Mouse (Mus musculus): ENCODE results near the gene Sept4. TPM values are rescaled to one million over a fixed set of nuclear protein-coding genes. Genes with fewer than 3 reads are reported as not detected.

Sept4 gene
- polyA plus RNA-seq, 1 experiment from 2014 or later = 25.0 TPM

GRCm38 (mm10) chr11:87592713-87593598, 24.3 kb downstream of the Sept4 start:
- peak overlapping the region; percentile 78 for H3K9ac ChIP-seq
- H3K27me3 ChIP-seq (replicated peaks) = no peaks in the 10 kb centered on the region
- H3K36me3 ChIP-seq = peaks cover 13% of the 10 kb centered on the region
- peaks cover 46% of the 10 kb centered on the region for H3K4me1 ChIP-seq (replicated peaks)
- peak overlapping the region; percentile 77 for H3K4me3 ChIP-seq (replicated peaks)
- no peaks in the 10 kb centered on the region for H3K9me3 ChIP-seq
- peak overlapping the region; percentile 85 for H3K4me2 ChIP-seq (replicated peaks)
- no peak for ATAC-seq
- H3K27ac ChIP-seq = peak overlapping the region; percentile 97
- 31% methylated on average over 13 of the region's 13 CpGs for WGBS

DNA sequence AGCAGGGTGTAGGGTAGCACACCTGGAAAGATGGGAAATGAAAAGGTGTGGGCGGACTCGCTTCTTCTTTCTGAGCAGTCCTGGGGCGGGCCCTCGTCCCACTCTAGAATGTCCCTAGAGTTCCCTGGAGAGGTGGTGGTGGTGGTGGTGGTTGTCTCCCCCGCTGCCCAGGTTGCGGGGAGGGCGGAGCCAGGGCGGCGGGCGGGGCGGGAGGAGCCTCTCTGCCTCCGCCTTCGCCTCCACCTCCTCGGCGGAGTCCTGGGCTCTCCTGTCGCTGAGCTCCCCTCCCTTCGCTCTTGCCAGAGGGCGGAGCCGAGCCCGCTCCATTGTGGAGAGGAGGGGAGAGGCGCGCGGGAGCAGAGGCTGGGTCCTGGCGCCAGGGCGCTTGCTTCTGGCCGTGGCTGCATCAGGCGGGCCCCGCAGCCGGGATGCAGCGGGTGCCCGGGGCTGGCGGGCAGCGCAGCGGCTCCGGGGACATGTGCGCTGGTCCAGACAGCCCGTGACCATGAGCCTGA, 26.7 kb downstream of the Sept4 start:
- H3K4me1 ChIP-seq (replicated peaks) = peaks cover 31% of the 10 kb centered on the region
- peak overlapping the region; percentile 68 for H3K27ac ChIP-seq
- no peaks in the 10 kb centered on the region for H3K27me3 ChIP-seq (replicated peaks)
- peak overlapping the region; percentile 65 for H3K4me3 ChIP-seq (replicated peaks)
- H3K9ac ChIP-seq = peak overlapping the region; percentile 81
- 2% methylated on average over 27 of the region's 37 CpGs for WGBS
- H3K4me2 ChIP-seq (replicated peaks) = peak overlapping the region; percentile 91
- H3K9me3 ChIP-seq = no peaks in the 10 kb centered on the region
- ATAC-seq = peak; percentile 67
- peaks cover 34% of the 10 kb centered on the region for H3K36me3 ChIP-seq

DNA sequence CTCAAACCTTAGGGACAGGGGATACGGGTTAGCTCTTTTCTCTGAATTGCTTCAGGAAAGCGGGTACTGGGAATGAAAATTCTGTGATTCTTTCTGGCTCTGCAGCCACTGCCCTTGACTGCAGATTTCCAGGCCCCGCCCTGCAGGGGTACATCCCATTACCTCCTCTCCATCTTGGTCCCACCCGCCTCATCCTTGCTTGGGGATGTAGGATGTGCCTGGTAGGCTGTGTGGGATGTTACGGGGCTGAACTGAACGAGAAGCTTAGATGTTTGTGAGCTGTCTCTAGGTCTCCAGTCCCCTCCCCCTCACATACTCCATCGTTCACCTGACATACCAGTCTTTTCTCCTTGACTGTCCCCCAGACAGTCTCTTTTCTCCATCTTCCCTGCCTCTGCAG, 27.3 kb downstream of the Sept4 start:
- Histone ChIP-seq H3K9me3 (no peaks in the 10 kb centered on the region), H3K4me2 (replicated peaks) (peak overlapping the region; percentile 91), H3K27ac (peak overlapping the region; percentile 68), H3K9ac (peak overlapping the region; percentile 81), H3K4me3 (replicated peaks) (peak overlapping the region; percentile 65), H3K27me3 (replicated peaks) (no peaks in the 10 kb centered on the region), H3K4me1 (replicated peaks) (peaks cover 28% of the 10 kb centered on the region), H3K36me3 (peaks cover 39% of the 10 kb centered on the region)
- 8% methylated on average over 7 of the region's 7 CpGs for WGBS
- ATAC-seq = no peak

- Histone ChIP-seq H3K36me3 (peaks cover 42% of the 10 kb centered on the region), H3K9me3 (no peaks in the 10 kb centered on the region), H3K27ac (no peak overlapping the region), H3K4me2 (replicated peaks) (peak overlapping the region; percentile 91), H3K9ac (no peak overlapping the region), H3K4me3 (replicated peaks) (peak overlapping the region; percentile 65; the same call in 1 of the 2 replicates), H3K27me3 (replicated peaks) (no peaks in the 10 kb centered on the region), H3K4me1 (replicated peaks) (peaks cover 28% of the 10 kb centered on the region)
- ATAC-seq = no peak
- WGBS = 43% methylated on average over 2 of the region's 2 CpGs
These were observed 27.8 kb downstream of the Sept4 start for GRCm38 (mm10) chr11:87596492-87596891.

DNA sequence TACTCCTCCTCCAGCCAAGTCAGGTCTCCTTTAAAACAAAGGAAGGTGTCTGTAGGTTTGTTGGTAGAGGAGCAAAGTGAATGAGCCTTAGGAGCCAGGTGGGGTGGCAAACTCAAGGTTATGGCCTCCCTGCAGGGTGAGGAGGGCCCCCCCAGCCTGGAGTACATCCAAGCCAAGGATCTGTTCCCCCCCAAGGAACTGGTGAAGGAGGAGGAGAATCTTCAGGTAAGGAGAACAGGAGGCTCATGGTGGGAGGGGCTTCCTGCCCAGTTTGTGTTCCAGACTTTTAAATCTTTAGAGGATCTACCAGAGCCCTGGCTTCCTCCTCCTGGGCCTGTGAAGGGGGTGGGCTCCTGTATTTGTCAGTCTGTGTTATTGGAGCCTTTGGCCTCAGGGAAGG, 28.4 kb downstream of the Sept4 start:
- peaks cover 28% of the 10 kb centered on the region for H3K4me1 ChIP-seq (replicated peaks)
- peaks cover 42% of the 10 kb centered on the region for H3K36me3 ChIP-seq
- H3K4me3 ChIP-seq (replicated peaks) = no peak overlapping the region
- H3K27ac ChIP-seq = no peak overlapping the region
- H3K9me3 ChIP-seq = no peaks in the 10 kb centered on the region
- ATAC-seq = no peak
- no peak overlapping the region for H3K4me2 ChIP-seq (replicated peaks)
- no peaks in the 10 kb centered on the region for H3K27me3 ChIP-seq (replicated peaks)
- no peak overlapping the region for H3K9ac ChIP-seq

- Histone ChIP-seq H3K36me3 (peaks cover 65% of the 10 kb centered on the region), H3K27me3 (replicated peaks) (no peaks in the 10 kb centered on the region), H3K9me3 (no peaks in the 10 kb centered on the region), H3K27ac (no peak overlapping the region), H3K4me3 (replicated peaks) (no peak overlapping the region), H3K4me2 (replicated peaks) (no peak overlapping the region), H3K9ac (no peak overlapping the region), H3K4me1 (replicated peaks) (peaks cover 11% of the 10 kb centered on the region)
- ATAC-seq = peak; percentile 50
- 74% methylated on average over 13 of the region's 13 CpGs for WGBS
These were observed 30.8 kb downstream of the Sept4 start for GRCm38 (mm10) chr11:87599395-87600089.

GRCm38 (mm10) chr11:87600322-87600853, 31.7 kb downstream of the Sept4 start:
- H3K27me3 ChIP-seq (replicated peaks) = no peaks in the 10 kb centered on the region
- H3K36me3 ChIP-seq = peaks cover 74% of the 10 kb centered on the region
- no peak for ATAC-seq
- H3K9ac ChIP-seq = no peak overlapping the region
- no peak overlapping the region for H3K27ac ChIP-seq
- no peaks in the 10 kb centered on the region for H3K9me3 ChIP-seq
- no peak overlapping the region for H3K4me3 ChIP-seq (replicated peaks)
- WGBS = 95% methylated on average over 10 of the region's 10 CpGs
- peaks cover 11% of the 10 kb centered on the region for H3K4me1 ChIP-seq (replicated peaks)
- no peak overlapping the region for H3K4me2 ChIP-seq (replicated peaks)

DNA sequence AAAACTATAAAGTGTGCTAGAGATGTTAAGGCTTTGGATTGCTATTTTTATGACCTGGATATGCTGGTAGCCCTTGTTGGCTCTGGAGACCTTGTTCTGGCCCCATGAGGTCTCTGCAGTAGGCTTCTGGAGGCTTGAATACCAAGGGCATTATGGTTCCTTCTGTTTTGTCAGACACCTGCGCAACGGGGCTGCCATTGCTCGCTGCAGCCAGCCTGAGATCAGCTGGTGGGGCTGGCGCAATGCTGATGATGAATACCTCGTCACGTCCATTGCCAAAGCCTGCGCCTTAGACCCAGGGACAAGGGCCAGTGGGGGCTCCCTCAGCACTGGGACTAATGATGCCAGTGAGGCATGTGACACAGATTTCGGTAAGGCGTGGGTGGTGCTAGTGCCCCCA, 33.5 kb downstream of the Sept4 start:
- 92% methylated on average over 9 of the region's 9 CpGs for WGBS
- Histone ChIP-seq H3K27ac (no peak overlapping the region), H3K9me3 (no peaks in the 10 kb centered on the region), H3K9ac (no peak overlapping the region), H3K4me3 (replicated peaks) (no peak overlapping the region), H3K4me2 (replicated peaks) (no peak overlapping the region), H3K36me3 (peaks cover 78% of the 10 kb centered on the region), H3K4me1 (replicated peaks) (no peaks in the 10 kb centered on the region; the same call in 1 of the 2 replicates), H3K27me3 (replicated peaks) (no peaks in the 10 kb centered on the region)
- no peak for ATAC-seq

DNA sequence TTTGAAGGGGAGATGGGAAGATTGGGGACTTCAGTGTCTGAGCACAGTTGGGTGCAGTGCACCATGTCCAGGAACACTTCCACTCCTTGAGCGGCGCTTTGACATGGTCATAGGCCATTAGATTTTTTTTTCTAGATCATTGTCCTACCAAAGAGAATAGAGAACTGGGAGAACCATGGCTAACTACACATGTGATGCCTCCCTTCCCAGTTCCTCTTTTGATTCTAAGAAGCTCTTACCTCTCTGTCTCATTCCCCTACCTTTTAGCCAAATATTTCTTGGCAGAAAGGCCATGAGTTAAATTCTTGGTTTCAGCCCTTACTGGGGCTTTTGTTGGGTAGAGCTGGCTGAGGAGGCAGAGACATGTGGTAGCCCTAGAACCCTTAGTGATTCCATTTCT, 34.9 kb downstream of the Sept4 start:
- no peak overlapping the region for H3K9ac ChIP-seq
- no peaks in the 10 kb centered on the region for H3K27me3 ChIP-seq (replicated peaks)
- no peak for ATAC-seq
- H3K4me1 ChIP-seq (replicated peaks) = no peaks in the 10 kb centered on the region; the same call in 1 of the 2 replicates
- peaks cover 71% of the 10 kb centered on the region for H3K36me3 ChIP-seq
- no peak overlapping the region for H3K4me3 ChIP-seq (replicated peaks)
- no peaks in the 10 kb centered on the region for H3K9me3 ChIP-seq
- 100% methylated on average over 2 of the region's 2 CpGs for WGBS
- H3K27ac ChIP-seq = no peak overlapping the region
- H3K4me2 ChIP-seq (replicated peaks) = no peak overlapping the region

- WGBS = 89% methylated on average over 7 of the region's 7 CpGs
- Histone ChIP-seq H3K9ac (no peak overlapping the region), H3K36me3 (peaks cover 55% of the 10 kb centered on the region), H3K27ac (no peak overlapping the region), H3K4me3 (replicated peaks) (no peak overlapping the region), H3K4me1 (replicated peaks) (no peaks in the 10 kb centered on the region), H3K27me3 (replicated peaks) (no peaks in the 10 kb centered on the region), H3K4me2 (replicated peaks) (no peak overlapping the region), H3K9me3 (no peaks in the 10 kb centered on the region)
- ATAC-seq = no peak
These were observed 40.6 kb downstream of the Sept4 start for GRCm38 (mm10) chr11:87609264-87609663.

DNA sequence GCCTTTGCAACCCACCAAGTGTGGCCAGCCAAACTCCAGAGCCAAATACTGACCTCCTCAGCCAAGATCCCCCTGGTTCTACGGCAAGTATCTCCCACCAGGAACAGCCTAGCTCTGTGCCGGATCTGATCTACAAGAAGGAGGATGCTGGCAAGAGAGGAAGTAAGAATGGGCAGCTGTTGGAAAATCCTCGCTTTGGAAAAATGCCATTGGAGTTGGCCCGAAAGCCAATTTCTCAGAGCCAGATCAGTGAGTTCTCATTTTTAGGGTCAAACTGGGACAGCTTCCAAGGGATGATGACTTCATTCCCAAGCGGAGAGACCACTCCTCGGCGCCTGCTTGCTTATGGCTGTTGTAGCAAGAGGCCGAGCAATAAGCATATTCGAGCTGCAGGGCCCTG, 42.8 kb downstream of the Sept4 start:
- H3K27ac ChIP-seq = no peak overlapping the region
- no peaks in the 10 kb centered on the region for H3K9me3 ChIP-seq
- H3K4me2 ChIP-seq (replicated peaks) = no peak overlapping the region
- no peak overlapping the region for H3K9ac ChIP-seq
- ATAC-seq = no peak
- peaks cover 47% of the 10 kb centered on the region for H3K36me3 ChIP-seq
- H3K4me3 ChIP-seq (replicated peaks) = no peak overlapping the region
- H3K4me1 ChIP-seq (replicated peaks) = no peaks in the 10 kb centered on the region
- H3K27me3 ChIP-seq (replicated peaks) = no peaks in the 10 kb centered on the region
- 90% methylated on average over 9 of the region's 9 CpGs for WGBS

DNA sequence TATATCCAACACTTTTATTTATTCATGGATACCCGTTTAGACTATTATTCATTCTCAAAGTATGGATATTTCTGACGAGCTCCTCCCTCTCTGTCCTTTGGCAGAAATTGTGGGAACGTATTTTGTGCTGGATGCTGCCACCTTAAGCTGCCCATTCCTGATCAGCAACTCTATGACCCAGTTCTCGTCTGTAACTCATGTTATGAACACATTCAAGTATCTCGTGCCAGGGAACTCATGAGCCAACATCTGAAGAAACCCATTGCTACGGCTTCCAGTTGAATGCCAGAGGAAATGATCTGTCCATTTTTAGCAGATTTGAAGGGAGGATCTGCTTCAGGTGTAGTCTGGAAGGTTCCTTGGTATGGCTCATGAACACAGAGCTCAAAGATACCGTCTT, 45.3 kb downstream of the Sept4 start:
- Histone ChIP-seq H3K27me3 (replicated peaks) (no peaks in the 10 kb centered on the region), H3K27ac (no peak overlapping the region), H3K4me2 (replicated peaks) (no peak overlapping the region), H3K36me3 (peaks cover 59% of the 10 kb centered on the region), H3K9ac (no peak overlapping the region), H3K9me3 (no peaks in the 10 kb centered on the region), H3K4me1 (replicated peaks) (no peaks in the 10 kb centered on the region), H3K4me3 (replicated peaks) (no peak overlapping the region)
- WGBS = 88% methylated on average over 7 of the region's 7 CpGs
- no peak for ATAC-seq

All from intestine, embryonic 15.5 days (tissue).